Mouse (Mus musculus) liver, adult 2 months (tissue): ENCODE measurements at regions not wholly inside any gene's neighbourhood (a gene's known extent, or its start where the extent isn't known, plus 50 kb on each side); places are given as distances from the start of the nearest gene placed in this dataset.

Experiments
- DNase-seq: peaks from one replicate; pipeline ENCODE4 v3.0.0-alpha.2; 2011; ENCODE audit warnings: low read depth, low spot score; ENCODE audit errors: extremely low read depth
- H3K27ac ChIP-seq: fragments of 200-500 bp; replicated peaks from 2 replicates; pipeline ENCODE4 v1.5.1; 2012; ENCODE audit warnings: low read depth, mild to moderate bottlenecking, control low read depth, inconsistent platforms, low read length; ENCODE audit not compliant: insufficient read depth
- H3K27me3 ChIP-seq: fragments of 200-500 bp; 2 replicates; pipeline ENCODE4 v1.6.1; 2012; ENCODE audit warnings: mild to moderate bottlenecking, moderate library complexity, low read length, inconsistent platforms; ENCODE audit not compliant: control insufficient read depth, insufficient read depth
- H3K36me3 ChIP-seq: fragments of 200-500 bp; 2 replicates; pipeline ENCODE4 v1.6.1; 2012; ENCODE audit warnings: low read length, inconsistent platforms; ENCODE audit not compliant: control insufficient read depth, insufficient read depth
- H3K4me1 ChIP-seq: fragments of 200-500 bp; 2 replicates; pipeline ENCODE4 v1.6.1; 2011; ENCODE audit warnings: low read length; ENCODE audit not compliant: control insufficient read depth, insufficient read depth
- H3K4me3 ChIP-seq: fragments of 200-500 bp; 2 replicates; pipeline ENCODE4 v1.5.1; 2011; ENCODE audit warnings: low read depth, mild to moderate bottlenecking, control low read depth, low read length, moderate library complexity; ENCODE audit not compliant: insufficient read depth
- H3K79me2 ChIP-seq: fragments of 200-500 bp; 2 replicates; pipeline ENCODE4 v1.6.1; 2012; ENCODE audit warnings: inconsistent platforms, mild to moderate bottlenecking, low read length, moderate library complexity; ENCODE audit not compliant: control insufficient read depth, insufficient read depth
- H3K9ac ChIP-seq: fragments of 200-500 bp; 2 replicates; pipeline ENCODE4 v1.6.1; 2012; ENCODE audit warnings: low read depth, mild to moderate bottlenecking, control low read depth, inconsistent platforms, low read length
- CTCF ChIP-seq: fragments of 200-500 bp; IDR thresholded peaks from 2 replicates; pipeline ENCODE4 v1.5.1; 2011; ENCODE audit warnings: low read depth, low read length, control low read depth
- POLR2A ChIP-seq: fragments of 200-500 bp; IDR thresholded peaks from 2 replicates; pipeline ENCODE4 v1.6.1; 2011; ENCODE audit warnings: low read length, control low read depth; ENCODE audit not compliant: insufficient read depth; ENCODE audit errors: extremely low read depth
- WGBS: fragments of 180-500 bp; shearing (Covaris S2); methylation state at CpG from one replicate; pipeline ENCODE4 v1.1.7; 2018; 5-methylcytosine and 5-hydroxymethylcytosine counted together

DNA sequence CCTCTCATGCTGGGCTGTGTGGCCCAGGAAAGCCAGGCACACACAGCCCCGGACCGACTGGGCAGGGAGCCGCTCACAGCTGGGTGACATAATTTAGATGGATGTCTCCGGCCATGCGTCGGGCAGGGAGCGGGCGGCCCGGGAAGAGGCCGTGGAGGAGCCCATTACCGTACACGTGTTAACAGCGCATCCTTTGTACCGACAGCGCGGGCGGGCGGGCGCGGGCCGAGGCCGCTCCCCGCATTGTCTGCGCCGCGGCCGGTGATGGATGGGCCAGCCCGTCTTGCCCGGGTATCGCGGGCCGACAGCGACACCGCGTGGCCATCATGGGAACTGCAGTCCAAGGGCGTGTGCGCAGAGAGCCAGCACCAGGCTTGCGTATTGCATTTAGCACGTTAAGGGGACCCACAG is 98.6 kb downstream of the Cryba4 start:
- Histone ChIP-seq H3K4me3 (no peak overlapping the region; the same call in 1 of the 2 replicates), H3K9ac (no peak overlapping the region; the same call in 1 of the 2 replicates), H3K36me3 (no peaks in the 10 kb centered on the region), H3K27ac (no peak overlapping the region), H3K27me3 (0 out of 2 replicates have a peak, but pooled peaks cover 3% of the 10 kb centered on the region), H3K4me1 (no peaks in the 10 kb centered on the region), H3K79me2 (no peaks in the 10 kb centered on the region)
- DNase-seq: no peak
- TF ChIP-seq POLR2A (no peak), CTCF (peak; percentile 98)
- WGBS: 3% methylated on average over 39 of the region's 39 CpGs

DNA sequence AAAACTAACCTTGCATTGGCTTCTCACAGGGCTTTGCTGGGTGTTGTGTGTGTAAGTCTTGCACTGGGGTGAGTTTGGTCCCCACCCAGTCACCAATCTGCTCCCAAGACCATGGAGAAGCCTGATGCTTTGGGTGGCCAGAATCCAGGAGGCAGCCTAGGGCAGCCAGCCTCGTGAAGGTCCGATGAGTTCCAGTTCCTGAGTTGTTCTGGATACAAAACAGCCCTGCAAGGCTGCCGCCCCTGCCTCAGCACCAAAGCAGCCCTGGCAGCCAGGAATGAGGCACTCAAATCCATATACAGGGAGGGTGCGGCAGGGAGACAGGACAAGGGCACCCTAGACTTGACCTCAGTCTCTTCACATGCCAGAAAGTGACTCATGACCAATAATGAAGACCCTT is 97.7 kb downstream of the Cryba4 start:
- TF ChIP-seq CTCF: no peak
- no peak for TF ChIP-seq POLR2A
- 56% methylated on average over 4 of the region's 4 CpGs for WGBS
- Histone ChIP-seq H3K27me3 (0 out of 2 replicates have a peak, but pooled peaks cover 5% of the 10 kb centered on the region), H3K9ac (no peak overlapping the region), H3K79me2 (no peaks in the 10 kb centered on the region), H3K27ac (no peak overlapping the region), H3K36me3 (no peaks in the 10 kb centered on the region), H3K4me3 (no peak overlapping the region), H3K4me1 (no peaks in the 10 kb centered on the region)
- no peak for DNase-seq

DNA sequence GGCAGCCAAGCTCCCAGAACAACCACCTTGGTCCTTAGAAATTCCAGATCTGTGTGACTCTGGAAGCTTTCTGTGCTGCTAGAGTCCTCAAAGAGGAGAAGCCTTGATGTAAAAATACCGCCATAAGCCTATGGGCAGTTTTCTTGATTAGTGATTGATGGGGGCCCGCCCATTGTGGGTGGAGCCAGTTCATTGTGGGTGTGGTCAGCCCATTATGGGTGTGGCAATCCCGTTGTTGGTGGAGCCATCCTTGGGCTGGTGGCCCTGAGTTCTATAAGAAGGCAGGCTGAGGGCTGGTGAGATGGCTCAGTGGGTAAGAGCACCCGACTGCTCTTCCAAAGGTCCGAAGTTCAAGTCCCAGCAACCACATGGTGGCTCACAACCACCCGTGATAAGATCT is 97.3 kb downstream of the Cryba4 start:
- DNase-seq: no peak
- H3K36me3 ChIP-seq: no peaks in the 10 kb centered on the region
- no peaks in the 10 kb centered on the region for H3K4me1 ChIP-seq
- H3K27me3 ChIP-seq: 0 out of 2 replicates have a peak, but pooled peaks cover 5% of the 10 kb centered on the region
- TF ChIP-seq CTCF (no peak), POLR2A (no peak)
- H3K27ac ChIP-seq: no peak overlapping the region
- no peak overlapping the region for H3K9ac ChIP-seq
- WGBS: 60% methylated on average over 6 of the region's 6 CpGs
- no peaks in the 10 kb centered on the region for H3K79me2 ChIP-seq
- H3K4me3 ChIP-seq: no peak overlapping the region

DNA sequence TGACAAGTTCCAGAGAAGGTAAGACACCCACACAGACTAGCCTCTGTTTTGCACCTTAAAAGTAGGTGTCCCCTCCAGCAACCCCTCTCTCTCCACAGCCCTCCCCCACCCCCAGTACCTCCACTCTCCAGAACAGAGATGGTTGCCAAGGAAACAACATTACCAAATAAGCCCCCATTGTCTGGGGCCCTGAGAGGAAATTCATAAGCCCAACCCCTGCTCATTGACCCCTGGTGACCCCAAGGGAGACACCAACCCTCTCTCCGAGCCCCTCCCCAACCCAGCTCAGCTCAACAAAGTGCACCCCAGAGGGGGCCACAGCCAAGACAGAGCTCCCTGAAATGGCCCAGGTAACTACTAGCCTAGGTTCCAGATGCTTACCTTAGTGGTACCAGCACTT is 96.3 kb downstream of the Cryba4 start:
- H3K4me3 ChIP-seq: no peak overlapping the region
- H3K27ac ChIP-seq: no peak overlapping the region
- 0 out of 2 replicates have a peak, but pooled peaks cover 5% of the 10 kb centered on the region for H3K27me3 ChIP-seq
- no peaks in the 10 kb centered on the region for H3K4me1 ChIP-seq
- H3K36me3 ChIP-seq: no peaks in the 10 kb centered on the region
- no peaks in the 10 kb centered on the region for H3K79me2 ChIP-seq
- TF ChIP-seq POLR2A (no peak), CTCF (no peak)
- no peak overlapping the region for H3K9ac ChIP-seq
- 44% methylated on average over 1 of the region's 1 CpGs for WGBS
- DNase-seq: no peak

DNA sequence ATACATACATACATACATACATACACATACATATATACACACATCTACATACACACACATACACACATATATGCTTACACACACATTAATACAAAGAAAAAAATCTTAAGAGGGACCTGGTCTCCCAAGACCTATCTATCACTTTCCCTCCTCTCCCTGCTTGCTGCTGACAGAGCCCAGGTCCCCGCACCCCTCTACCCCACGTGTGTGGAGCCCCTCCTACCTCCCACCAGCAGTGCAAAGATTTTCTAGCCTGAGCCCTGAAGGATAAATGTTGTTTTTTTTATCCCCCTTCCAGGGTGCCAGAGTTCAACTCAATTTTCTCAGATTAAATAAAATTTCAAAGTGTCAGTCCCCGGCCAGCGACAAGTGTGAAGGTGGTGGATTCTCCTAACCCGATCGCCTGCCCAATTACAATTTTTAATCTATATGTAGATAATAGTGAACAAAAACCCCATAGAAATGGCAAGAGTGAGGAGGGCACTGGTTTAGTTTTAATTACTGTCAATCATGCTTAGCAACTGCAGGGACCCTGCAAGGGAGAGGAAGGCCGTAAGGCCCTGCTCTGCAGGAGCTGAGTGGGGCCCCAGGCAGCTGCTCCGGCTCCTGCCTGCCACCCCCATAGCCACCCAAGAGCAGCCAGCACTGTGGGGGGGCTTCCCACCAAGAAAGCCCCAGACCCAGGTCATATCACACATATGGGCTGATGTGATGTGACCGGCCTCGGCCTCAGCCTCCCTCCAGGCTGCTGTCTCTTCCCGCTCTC is 85.7 kb downstream of the Cryba4 start:
- no peak for TF ChIP-seq POLR2A
- TF ChIP-seq CTCF: no peak
- Histone ChIP-seq H3K27ac (no peak overlapping the region), H3K36me3 (no peaks in the 10 kb centered on the region), H3K9ac (no peak overlapping the region), H3K4me3 (no peak overlapping the region), H3K4me1 (no peaks in the 10 kb centered on the region), H3K79me2 (no peaks in the 10 kb centered on the region), H3K27me3 (no peaks in the 10 kb centered on the region)
- WGBS: 79% methylated on average over 11 of the region's 11 CpGs
- no peak for DNase-seq

DNA sequence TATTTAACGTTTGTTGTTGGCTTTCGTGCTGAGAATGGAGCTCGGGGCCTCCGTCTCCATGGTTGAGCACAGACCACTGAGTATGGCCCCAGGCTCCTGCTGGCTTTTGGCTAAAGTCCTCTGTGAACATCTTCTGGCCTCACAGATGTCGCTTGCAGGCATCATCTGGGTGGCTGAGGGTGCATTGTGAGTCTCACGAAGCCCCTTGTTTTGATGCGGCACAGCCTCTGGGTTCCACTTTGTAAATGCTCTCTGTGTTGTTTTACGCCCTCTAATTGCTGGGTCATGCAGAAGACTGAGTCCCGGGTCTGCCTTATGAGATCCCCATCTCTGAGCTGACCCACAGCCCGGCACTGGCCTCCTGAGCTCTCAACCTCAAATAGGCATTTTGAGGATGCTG is 84.5 kb downstream of the Cryba4 start:
- TF ChIP-seq POLR2A (no peak), CTCF (no peak)
- H3K36me3 ChIP-seq: no peaks in the 10 kb centered on the region
- H3K4me3 ChIP-seq: no peak overlapping the region
- H3K79me2 ChIP-seq: no peaks in the 10 kb centered on the region
- H3K9ac ChIP-seq: no peak overlapping the region
- H3K27ac ChIP-seq: no peak overlapping the region
- H3K27me3 ChIP-seq: no peaks in the 10 kb centered on the region
- 81% methylated on average over 10 of the region's 10 CpGs for WGBS
- DNase-seq: no peak
- no peaks in the 10 kb centered on the region for H3K4me1 ChIP-seq
